Mouse (Mus musculus) midbrain, embryonic 16.5 days (tissue): Measurements from ENCODE around the gene Gm49405. TPM values are rescaled to one million over a fixed set of nuclear protein-coding genes. Genes with fewer than 3 reads are reported as not detected.

Experiments
- ATAC-seq: fragments of 200-750 bp; cut with Nextera tagmentation; 2 replicates; pipeline ENCODE4 v1.8.0; 2017; ENCODE audit warnings: moderate TSS enrichment
- H3K27ac ChIP-seq: fragments of 300-500 bp; sonication (generic); 2 replicates; pipeline ENCODE4 v1.5.1; 2014; ENCODE audit warnings: mild to moderate bottlenecking, low read length, mixed read lengths
- H3K27me3 ChIP-seq: fragments of 300-500 bp; sonication (generic); 2 replicates; pipeline ENCODE4 v1.6.1; 2014; ENCODE audit warnings: low read depth, low read length, mixed read lengths; ENCODE audit not compliant: control insufficient read depth, insufficient read depth
- H3K36me3 ChIP-seq: fragments of 300-500 bp; sonication (generic); 2 replicates; pipeline ENCODE4 v1.6.1; 2014; ENCODE audit warnings: mild to moderate bottlenecking, low read length, moderate library complexity, mixed read lengths; ENCODE audit not compliant: control insufficient read depth, insufficient read depth
- H3K4me1 ChIP-seq: fragments of 300-500 bp; sonication (generic); 2 replicates; pipeline ENCODE4 v1.6.1; 2014; ENCODE audit warnings: mild to moderate bottlenecking, low read length, mixed read lengths; ENCODE audit not compliant: control insufficient read depth, insufficient read depth
- H3K4me2 ChIP-seq: fragments of 300-500 bp; sonication (generic); 2 replicates; pipeline ENCODE4 v1.6.1; 2014; ENCODE audit warnings: mild to moderate bottlenecking, low read length, mixed read lengths
- H3K4me3 ChIP-seq: fragments of 300-500 bp; sonication (generic); 2 replicates; pipeline ENCODE4 v1.5.1; 2014; ENCODE audit warnings: low read depth, mild to moderate bottlenecking, low read length, moderate library complexity, mixed read lengths
- H3K9ac ChIP-seq: fragments of 300-500 bp; sonication (generic); 2 replicates; pipeline ENCODE4 v1.6.1; 2014; ENCODE audit warnings: low read depth, low read length, mixed read lengths
- H3K9me3 ChIP-seq: fragments of 300-500 bp; sonication (generic); replicated peaks from 2 replicates; pipeline ENCODE4 v1.6.1; 2014; ENCODE audit warnings: mild to moderate bottlenecking, low read length, mixed read lengths; ENCODE audit not compliant: control insufficient read depth, poor library complexity, severe bottlenecking
- WGBS: fragments of 180-500 bp; shearing (Covaris S2); extraction: QIAGEN DNeasy Blood & Tissue Kit; methylation state at CpG from one replicate; pipeline ENCODE4 v1.1.7; 2014; 5-methylcytosine and 5-hydroxymethylcytosine counted together
- polyA plus RNA-seq: library from polyadenylated mRNA; unstranded; fragments of >200 nt; fragmentation: Nextera tagmentation; extraction: Ambion mirVana; gene quantifications from 2 replicates; pipeline ENCODE4 v1.2.1, GENCODE M21; 2015

Gene Gm49405
- polyA plus RNA-seq, 1 experiment from 2014 or later, result 6.4 TPM

DNA sequence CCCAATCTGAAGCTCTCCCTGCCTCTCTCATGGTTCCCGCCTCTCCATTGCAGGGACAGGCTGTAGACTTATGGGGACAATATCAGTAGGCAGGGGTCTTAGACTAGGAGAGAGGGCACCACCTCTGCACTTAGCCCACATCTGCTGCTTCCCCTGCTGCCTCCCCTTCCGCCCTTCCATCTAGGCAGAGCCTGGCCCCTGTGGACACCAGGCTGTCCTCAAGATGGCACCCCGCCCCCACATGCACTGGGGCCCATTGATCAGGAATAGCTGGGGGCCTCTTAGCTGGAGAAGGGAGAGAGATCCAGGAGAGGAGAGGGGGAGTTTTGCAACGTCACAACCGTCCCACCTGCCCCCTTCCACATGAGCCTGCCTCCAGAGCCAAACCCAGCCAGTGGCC is 8.0 kb upstream of the Gm49405 start, which contains the start of gene Tbx10:
Tbx10 (plus strand) TSS at position 337 of the 400 bp plus-strand sequence.
- Histone ChIP-seq H3K9ac (no peak within 1 kb of the TSS), H3K4me2 (no peak within 1 kb of the TSS), H3K36me3 (no peaks in the 10 kb centered on the region), H3K27me3 (no peaks in the 10 kb centered on the region), H3K9me3 (no peaks in the 10 kb centered on the region), H3K4me3 (no peak within 1 kb of the TSS), H3K27ac (no peak within 1 kb of the TSS), H3K4me1 (no peaks in the 10 kb centered on the region)
- ATAC-seq, result no peak
- WGBS, result 61% methylated on average over 5 of the region's 5 CpGs

DNA sequence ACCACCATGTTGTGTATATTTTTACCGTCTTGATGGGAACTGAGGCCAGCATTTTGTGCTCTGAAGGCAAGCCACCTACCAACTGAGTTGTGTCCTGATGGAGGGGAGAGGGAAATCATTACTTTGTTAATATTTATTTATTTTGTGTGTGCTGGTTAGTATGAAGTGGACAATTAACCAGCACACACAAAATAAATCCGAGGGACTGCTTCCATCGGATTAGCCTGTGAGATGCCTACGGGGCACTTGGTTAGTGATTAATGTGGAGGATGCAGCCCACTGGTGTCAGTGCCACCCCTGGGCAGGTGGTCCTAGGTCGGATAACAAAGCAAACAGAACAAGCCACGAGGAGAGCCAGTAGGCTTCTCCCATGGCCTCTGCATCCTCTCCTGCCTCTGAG is 5.5 kb upstream of the Gm49405 start:
- no peaks in the 10 kb centered on the region for H3K9me3 ChIP-seq
- H3K27me3 ChIP-seq, result no peaks in the 10 kb centered on the region
- H3K4me3 ChIP-seq, result no peak overlapping the region
- no peaks in the 10 kb centered on the region for H3K36me3 ChIP-seq
- ATAC-seq, result no peak
- H3K9ac ChIP-seq, result no peak overlapping the region
- WGBS, result 72% methylated on average over 6 of the region's 6 CpGs
- no peak overlapping the region for H3K27ac ChIP-seq
- peaks cover 5% of the 10 kb centered on the region; the same call in 1 of the 2 replicates for H3K4me1 ChIP-seq
- no peak overlapping the region for H3K4me2 ChIP-seq

DNA sequence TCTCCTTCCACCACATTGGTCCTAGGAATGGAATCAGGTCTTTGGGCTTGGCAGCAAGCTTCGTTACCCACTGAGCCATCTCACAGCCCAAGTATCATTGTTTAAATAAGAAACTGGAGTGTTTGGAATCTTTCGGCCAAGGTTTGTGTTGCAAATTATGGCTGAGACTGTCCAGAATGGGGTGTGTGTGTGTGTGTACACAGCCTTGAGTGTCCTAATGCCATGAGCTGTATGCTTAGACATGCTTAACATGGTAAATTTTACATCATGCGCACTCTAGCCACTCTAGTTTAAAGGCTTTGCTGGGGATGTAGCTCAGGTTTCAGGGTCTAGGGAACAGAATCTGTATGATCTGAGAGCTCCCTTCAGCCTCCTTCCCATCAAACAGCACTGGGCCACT is 4.9 kb upstream of the Gm49405 start:
- Histone ChIP-seq H3K27me3 (no peaks in the 10 kb centered on the region), H3K4me3 (no peak overlapping the region), H3K4me2 (no peak overlapping the region), H3K9me3 (no peaks in the 10 kb centered on the region), H3K4me1 (peaks cover 5% of the 10 kb centered on the region; the same call in 1 of the 2 replicates), H3K27ac (no peak overlapping the region), H3K36me3 (no peaks in the 10 kb centered on the region), H3K9ac (no peak overlapping the region)
- no peak for ATAC-seq
- 86% methylated on average over 3 of the region's 3 CpGs for WGBS

DNA sequence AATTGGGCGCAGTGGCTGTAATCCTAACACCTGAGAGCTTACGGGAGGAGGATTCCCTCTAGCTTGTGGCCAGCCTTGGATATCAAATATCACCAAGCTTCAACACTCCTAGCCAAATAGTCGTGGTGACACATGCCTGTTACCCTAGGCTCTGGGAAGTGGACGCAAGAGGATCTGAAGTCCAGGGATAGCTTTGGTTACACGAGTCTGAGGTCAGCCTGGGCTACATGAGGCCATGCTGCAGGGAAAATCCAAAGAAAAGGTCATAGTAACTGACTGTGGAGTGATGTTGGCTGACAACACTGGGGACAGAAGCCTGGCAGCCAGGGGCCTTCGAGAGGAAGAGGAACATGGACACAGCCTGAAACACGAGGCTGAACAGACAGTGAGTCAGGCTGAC is 4.3 kb upstream of the Gm49405 start:
- H3K9ac ChIP-seq, result no peak overlapping the region
- no peaks in the 10 kb centered on the region for H3K36me3 ChIP-seq
- no peak overlapping the region for H3K27ac ChIP-seq
- no peak overlapping the region for H3K4me3 ChIP-seq
- no peaks in the 10 kb centered on the region for H3K9me3 ChIP-seq
- H3K4me1 ChIP-seq, result peaks cover 8% of the 10 kb centered on the region
- no peaks in the 10 kb centered on the region for H3K27me3 ChIP-seq
- no peak for ATAC-seq
- 76% methylated on average over 7 of the region's 7 CpGs for WGBS
- H3K4me2 ChIP-seq, result no peak overlapping the region

DNA sequence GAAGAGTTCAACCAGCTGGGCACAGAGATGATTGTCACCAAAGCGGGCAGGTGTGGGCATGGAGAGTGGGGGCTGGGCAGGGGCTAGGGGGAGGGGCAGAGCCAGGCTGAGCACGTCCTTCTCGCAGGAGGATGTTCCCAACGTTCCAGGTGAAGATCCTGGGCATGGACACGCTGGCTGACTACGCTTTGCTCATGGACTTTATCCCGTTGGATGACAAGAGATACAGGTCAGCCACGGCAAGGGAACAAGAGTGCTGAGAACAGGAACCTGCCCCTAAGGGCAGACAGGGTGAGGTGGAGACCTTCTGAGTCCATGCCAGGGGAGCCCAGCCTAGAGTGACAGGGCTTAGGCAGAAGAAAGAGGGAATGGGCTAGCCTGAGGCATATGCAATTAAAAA is 3.7 kb upstream of the Gm49405 start:
- H3K4me3 ChIP-seq, result no peak overlapping the region
- H3K36me3 ChIP-seq, result no peaks in the 10 kb centered on the region
- no peak overlapping the region for H3K4me2 ChIP-seq
- no peak overlapping the region for H3K9ac ChIP-seq
- no peaks in the 10 kb centered on the region for H3K9me3 ChIP-seq
- WGBS, result 79% methylated on average over 8 of the region's 8 CpGs
- no peak overlapping the region for H3K27ac ChIP-seq
- ATAC-seq, result no peak
- H3K27me3 ChIP-seq, result no peaks in the 10 kb centered on the region
- peaks cover 14% of the 10 kb centered on the region for H3K4me1 ChIP-seq

DNA sequence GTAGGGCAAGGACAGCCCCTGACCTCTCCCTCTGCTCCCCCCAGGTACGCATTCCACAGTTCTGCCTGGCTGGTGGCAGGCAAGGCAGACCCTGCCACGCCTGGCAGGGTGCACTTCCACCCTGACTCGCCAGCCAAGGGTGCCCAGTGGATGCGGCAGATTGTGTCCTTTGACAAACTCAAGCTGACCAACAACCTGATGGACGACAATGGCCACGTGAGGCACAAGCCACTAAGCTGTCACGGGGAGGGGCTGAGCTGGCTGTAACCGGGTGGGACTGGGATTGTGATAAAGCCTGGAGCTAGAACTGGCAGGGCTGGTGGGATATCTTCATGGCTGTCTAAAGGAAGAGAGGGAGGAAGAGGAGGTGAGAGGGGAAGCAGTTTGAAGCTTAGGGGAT is 3.2 kb upstream of the Gm49405 start:
- Histone ChIP-seq H3K9ac (no peak overlapping the region), H3K4me1 (peaks cover 16% of the 10 kb centered on the region), H3K27me3 (no peaks in the 10 kb centered on the region), H3K4me2 (no peak overlapping the region), H3K9me3 (no peaks in the 10 kb centered on the region), H3K4me3 (no peak overlapping the region), H3K36me3 (no peaks in the 10 kb centered on the region), H3K27ac (no peak overlapping the region)
- 66% methylated on average over 8 of the region's 8 CpGs for WGBS
- no peak for ATAC-seq

DNA sequence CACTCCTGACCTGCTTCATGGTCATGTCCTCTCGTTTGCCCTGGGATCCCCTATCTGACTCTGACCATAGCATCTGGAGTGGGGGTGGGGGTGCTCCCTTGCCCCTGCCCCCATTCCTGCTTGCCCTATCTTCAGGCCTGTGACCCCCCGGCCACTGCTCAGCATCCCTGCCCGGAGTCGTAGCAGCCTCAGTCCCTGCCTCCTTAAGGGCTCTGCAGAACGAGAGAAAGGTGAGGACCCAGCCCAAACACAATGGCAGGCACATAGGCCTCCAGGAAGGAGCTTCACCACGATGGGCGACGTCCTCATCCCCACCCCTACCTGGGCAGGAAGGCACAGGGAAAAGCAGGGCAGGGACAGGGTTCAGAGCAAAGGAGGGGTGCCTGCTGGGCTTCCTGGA is 2.1 kb upstream of the Gm49405 start:
- WGBS, result 75% methylated on average over 8 of the region's 8 CpGs
- H3K36me3 ChIP-seq, result no peaks in the 10 kb centered on the region
- peaks cover 16% of the 10 kb centered on the region for H3K4me1 ChIP-seq
- H3K4me2 ChIP-seq, result no peak overlapping the region
- H3K27ac ChIP-seq, result no peak overlapping the region
- H3K4me3 ChIP-seq, result no peak overlapping the region
- ATAC-seq, result no peak
- no peaks in the 10 kb centered on the region for H3K27me3 ChIP-seq
- H3K9ac ChIP-seq, result no peak overlapping the region
- H3K9me3 ChIP-seq, result no peaks in the 10 kb centered on the region

DNA sequence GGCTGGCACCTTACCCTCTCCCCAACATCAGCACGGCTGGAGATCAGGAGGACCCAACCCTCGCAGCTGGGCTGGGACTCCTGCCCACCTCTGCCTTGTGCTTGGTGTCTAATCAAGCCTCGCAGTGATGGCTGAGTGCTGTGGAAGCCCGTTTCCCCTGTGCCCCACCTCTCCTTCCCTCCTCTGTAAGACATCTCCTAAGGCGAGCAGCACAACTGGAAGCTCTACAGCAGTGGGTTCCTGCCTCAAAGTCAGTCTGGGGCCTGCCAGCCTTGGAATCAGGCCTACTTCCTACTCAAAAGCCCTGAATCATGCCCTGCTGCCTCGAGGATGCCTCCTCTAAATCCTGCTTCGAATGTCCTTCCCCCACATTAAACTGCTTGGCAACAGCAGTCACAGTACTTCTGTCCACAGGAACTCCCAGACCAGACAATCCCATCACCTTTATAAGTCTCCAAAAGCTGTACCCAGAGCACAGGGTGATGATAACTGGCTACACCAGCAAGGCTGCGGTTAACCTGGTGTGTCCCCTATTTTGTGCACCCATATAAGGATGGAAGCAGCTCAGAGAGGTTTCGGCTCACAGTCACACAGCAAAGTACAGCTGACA is 1.2 kb upstream of the Gm49405 start:
- H3K4me2 ChIP-seq, result peak overlapping the region; percentile 91

DNA sequence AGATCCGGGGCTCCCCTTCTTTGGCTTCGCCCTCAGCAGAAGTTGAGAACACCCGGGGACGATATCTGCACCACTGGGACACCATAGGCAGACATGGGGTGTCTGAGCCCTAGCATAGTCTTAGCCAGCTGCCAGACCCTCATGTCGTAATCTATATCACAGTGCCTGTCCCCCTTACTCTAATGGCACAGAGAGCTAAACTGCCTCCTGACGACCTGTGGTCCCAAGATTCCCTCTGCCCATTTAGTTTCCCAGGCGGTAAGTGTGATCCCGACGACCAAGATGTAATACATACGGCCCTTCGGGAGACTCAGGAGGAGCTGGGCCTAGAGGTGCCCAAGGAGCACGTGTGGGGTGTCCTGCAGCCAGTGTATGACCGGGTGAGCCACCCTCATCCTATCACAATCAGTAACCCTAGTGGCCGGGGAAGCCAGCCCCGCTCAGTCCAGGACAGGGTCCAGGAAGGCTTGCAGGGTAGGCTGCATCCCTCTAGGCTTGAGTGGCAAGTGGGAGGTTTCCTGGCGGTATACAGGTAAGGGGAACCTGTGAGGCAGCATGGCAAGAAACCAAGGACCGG is 611 bp downstream of the Gm49405 start:
- H3K36me3 ChIP-seq, result peaks cover 4% of the 10 kb centered on the region; the same call in 1 of the 2 replicates
- H3K4me1 ChIP-seq, result peaks cover 16% of the 10 kb centered on the region
- H3K4me3 ChIP-seq, result peak overlapping the region; percentile 81
- no peaks in the 10 kb centered on the region for H3K9me3 ChIP-seq
- WGBS, result 14% methylated on average over 17 of the region's 17 CpGs
- no peaks in the 10 kb centered on the region for H3K27me3 ChIP-seq
- H3K4me2 ChIP-seq, result peak overlapping the region; percentile 91
- peak overlapping the region; percentile 93 for H3K9ac ChIP-seq
- peak overlapping the region; percentile 97 for H3K27ac ChIP-seq
- ATAC-seq, result peak; percentile 18; the same call in 1 of the 2 replicates

More for the DNA sequence above, 1.2 kb upstream of the Gm49405 start:
- H3K9me3 ChIP-seq, result no peaks in the 10 kb centered on the region
- no peaks in the 10 kb centered on the region for H3K36me3 ChIP-seq
- 84% methylated on average over 9 of the region's 9 CpGs for WGBS
- no peak for ATAC-seq
- H3K4me3 ChIP-seq, result peak overlapping the region; percentile 81
- peaks cover 16% of the 10 kb centered on the region for H3K4me1 ChIP-seq
- no peak overlapping the region for H3K27ac ChIP-seq
- no peak overlapping the region for H3K9ac ChIP-seq
- H3K27me3 ChIP-seq, result no peaks in the 10 kb centered on the region
